7 mouse cellular contexts compared by ENCODE assay signal in genomic region chr9:15033568-15034160, GRCm38 (mm10). TPM values are rescaled to one million over a fixed set of nuclear protein-coding genes. Genes with fewer than 3 reads are reported as not detected.
DNase-seq lines count a peak whose midpoint lies in the region; ATAC-seq and TF ChIP-seq lines count a peak whose summit lies in the region.

No protein-coding gene starts in this region.

- H3K27ac ChIP-seq in hindbrain, postnatal 0 days, result no peak overlapping the region
- H3K27ac ChIP-seq in hindbrain, embryonic 10.5 days, result no peak overlapping the region
- no peak overlapping the region for H3K27ac ChIP-seq in embryonic fibroblast, embryonic 13.5 days (ENCODE audit: insufficient read depth, low read length)

- DNase-seq in hindbrain, postnatal 0 days (ENCODE audit: low spot score), result peak; percentile 69
- no peak for DNase-seq in hindbrain, embryonic 10.5 days (ENCODE audit: low spot score)
- peak; percentile 64 for DNase-seq in 416B (ENCODE audit: low read depth)
- DNase-seq in CD4-positive, CD25-positive, alpha-beta regulatory T cell, adult 2 months (ENCODE audit: low read depth, low spot score), result peak; percentile 80
- DNase-seq in retina, postnatal 1 day, result peak; percentile 59
- DNase-seq in cerebellum, adult 11-12 months, result no peak

- no peak overlapping the region for H3K9ac ChIP-seq in hindbrain, postnatal 0 days (replicated peaks; ENCODE audit: low read length)

- 0 out of 2 replicates have a peak, but pooled peaks cover 3% of the 10 kb centered on the region for H3K4me1 ChIP-seq in hindbrain, postnatal 0 days (ENCODE audit: insufficient read depth, low read length)
- peaks cover 20% of the 10 kb centered on the region for H3K4me1 ChIP-seq in hindbrain, embryonic 10.5 days (replicated peaks)
- H3K4me1 ChIP-seq in embryonic fibroblast, embryonic 13.5 days (ENCODE audit: control insufficient read depth, insufficient read depth, low read length), result no peaks in the 10 kb centered on the region

- no peak for TF ChIP-seq POLR2A in embryonic fibroblast, embryonic 13.5 days (IDR thresholded peaks at IDR 0.05; ENCODE audit: low read depth, low read length)

- peak; percentile 65 for TF ChIP-seq CTCF in hindbrain, postnatal 0 days (IDR thresholded peaks at IDR 0.05; ENCODE audit: low read depth)
- 0 out of 2 replicates have a peak, but pooled peaks have one; percentile 14 for TF ChIP-seq CTCF in embryonic fibroblast, embryonic 13.5 days (IDR thresholded peaks at IDR 0.05; ENCODE audit: borderline replicate concordance, insufficient read depth, low read length)

- H3K4me2 ChIP-seq in hindbrain, postnatal 0 days (ENCODE audit: low read depth, low read length), result no peak overlapping the region

- WGBS in hindbrain, postnatal 0 days, result 59% methylated on average over 5 of the region's 5 CpGs
- WGBS in hindbrain, embryonic 10.5 days, result 72% methylated on average over 5 of the region's 5 CpGs

- H3K36me3 ChIP-seq in hindbrain, postnatal 0 days (ENCODE audit: insufficient read depth, low read length), result no peaks in the 10 kb centered on the region
- H3K36me3 ChIP-seq in hindbrain, embryonic 10.5 days, result peaks cover 28% of the 10 kb centered on the region

- no peak for ATAC-seq in hindbrain, postnatal 0 days

- H3K9me3 ChIP-seq in hindbrain, postnatal 0 days (ENCODE audit: low read length), result no peaks in the 10 kb centered on the region
- H3K9me3 ChIP-seq in hindbrain, embryonic 10.5 days, result 0 out of 2 replicates have a peak, but pooled peaks cover 5% of the 10 kb centered on the region

- H3K27me3 ChIP-seq in hindbrain, postnatal 0 days (ENCODE audit: insufficient read depth, low read length), result no peaks in the 10 kb centered on the region
- H3K27me3 ChIP-seq in hindbrain, embryonic 10.5 days (ENCODE audit: insufficient read depth, poor library complexity, severe bottlenecking), result no peaks in the 10 kb centered on the region

- H3K4me3 ChIP-seq in hindbrain, postnatal 0 days (ENCODE audit: low read length), result no peak overlapping the region
- H3K4me3 ChIP-seq in hindbrain, embryonic 10.5 days, result no peak overlapping the region
- no peak overlapping the region for H3K4me3 ChIP-seq in embryonic fibroblast, embryonic 13.5 days (ENCODE audit: insufficient read depth, low read length)

RNA-seq across cellular contexts. Expression of gene Panx1, which starts 11.6 kb away (rescaled TPM):
- total RNA-seq in hindbrain, postnatal 0 days (2014; rRNA removed), result 95.0 and 120 TPM in 2 replicates
- polyA plus RNA-seq in hindbrain, postnatal 0 days (2015; fragmentation: Nextera tagmentation; extraction: Ambion mirVana), result 115 and 120 TPM in 2 replicates
- polyA plus RNA-seq in hindbrain, embryonic 10.5 days (2016; fragmentation: Nextera tagmentation; extraction: Ambion mirVana), result 81.5 and 99.5 TPM in 2 replicates
- polyA plus RNA-seq in embryonic fibroblast, embryonic 13.5 days (2011; ENCODE audit: insufficient read length, low read depth, missing spikeins), result 21.1 and 24.2 TPM in 2 replicates

Comparison
In these comparisons a context has a peak if more than half of its experiments do, and no peak if none do; other contexts are left out.
1. DNase-seq: peak in hindbrain, postnatal 0 days (single experiment), 416B (single experiment), CD4-positive, CD25-positive, alpha-beta regulatory T cell, adult 2 months (single experiment) and retina, postnatal 1 day (single experiment); none in hindbrain, embryonic 10.5 days (single experiment) and cerebellum, adult 11-12 months (single experiment).